Mouse (Mus musculus) midbrain, embryonic 16.5 days (tissue): ENCODE results near the gene Zfp37. TPM values are rescaled to one million over a fixed set of nuclear protein-coding genes. Genes with fewer than 3 reads are reported as not detected.

ENCODE experiments used
- ATAC-seq: fragments of 200-750 bp; cut with Nextera tagmentation; 2 replicates; pipeline ENCODE4 v1.8.0; 2017; ENCODE audit warnings: moderate TSS enrichment
- H3K27ac ChIP-seq: fragments of 300-500 bp; sonication (generic); 2 replicates; pipeline ENCODE4 v1.5.1; 2014; ENCODE audit warnings: mild to moderate bottlenecking, low read length, mixed read lengths
- H3K27me3 ChIP-seq: fragments of 300-500 bp; sonication (generic); 2 replicates; pipeline ENCODE4 v1.6.1; 2014; ENCODE audit warnings: low read depth, low read length, mixed read lengths; ENCODE audit not compliant: control insufficient read depth, insufficient read depth
- H3K36me3 ChIP-seq: fragments of 300-500 bp; sonication (generic); 2 replicates; pipeline ENCODE4 v1.6.1; 2014; ENCODE audit warnings: mild to moderate bottlenecking, low read length, moderate library complexity, mixed read lengths; ENCODE audit not compliant: control insufficient read depth, insufficient read depth
- H3K4me1 ChIP-seq: fragments of 300-500 bp; sonication (generic); 2 replicates; pipeline ENCODE4 v1.6.1; 2014; ENCODE audit warnings: mild to moderate bottlenecking, low read length, mixed read lengths; ENCODE audit not compliant: control insufficient read depth, insufficient read depth
- H3K4me2 ChIP-seq: fragments of 300-500 bp; sonication (generic); 2 replicates; pipeline ENCODE4 v1.6.1; 2014; ENCODE audit warnings: mild to moderate bottlenecking, low read length, mixed read lengths
- H3K4me3 ChIP-seq: fragments of 300-500 bp; sonication (generic); 2 replicates; pipeline ENCODE4 v1.5.1; 2014; ENCODE audit warnings: low read depth, mild to moderate bottlenecking, low read length, moderate library complexity, mixed read lengths
- H3K9ac ChIP-seq: fragments of 300-500 bp; sonication (generic); 2 replicates; pipeline ENCODE4 v1.6.1; 2014; ENCODE audit warnings: low read depth, low read length, mixed read lengths
- H3K9me3 ChIP-seq: fragments of 300-500 bp; sonication (generic); replicated peaks from 2 replicates; pipeline ENCODE4 v1.6.1; 2014; ENCODE audit warnings: mild to moderate bottlenecking, low read length, mixed read lengths; ENCODE audit not compliant: control insufficient read depth, poor library complexity, severe bottlenecking
- WGBS: fragments of 180-500 bp; shearing (Covaris S2); extraction: QIAGEN DNeasy Blood & Tissue Kit; methylation state at CpG from one replicate; pipeline ENCODE4 v1.1.7; 2014; 5-methylcytosine and 5-hydroxymethylcytosine counted together
- polyA plus RNA-seq: library from polyadenylated mRNA; unstranded; fragments of >200 nt; fragmentation: Nextera tagmentation; extraction: Ambion mirVana; gene quantifications from 2 replicates; pipeline ENCODE4 v1.2.1, GENCODE M21; 2015

The Zfp37 gene
- polyA plus RNA-seq, 1 experiment from 2014 or later: 35.9 TPM

DNA sequence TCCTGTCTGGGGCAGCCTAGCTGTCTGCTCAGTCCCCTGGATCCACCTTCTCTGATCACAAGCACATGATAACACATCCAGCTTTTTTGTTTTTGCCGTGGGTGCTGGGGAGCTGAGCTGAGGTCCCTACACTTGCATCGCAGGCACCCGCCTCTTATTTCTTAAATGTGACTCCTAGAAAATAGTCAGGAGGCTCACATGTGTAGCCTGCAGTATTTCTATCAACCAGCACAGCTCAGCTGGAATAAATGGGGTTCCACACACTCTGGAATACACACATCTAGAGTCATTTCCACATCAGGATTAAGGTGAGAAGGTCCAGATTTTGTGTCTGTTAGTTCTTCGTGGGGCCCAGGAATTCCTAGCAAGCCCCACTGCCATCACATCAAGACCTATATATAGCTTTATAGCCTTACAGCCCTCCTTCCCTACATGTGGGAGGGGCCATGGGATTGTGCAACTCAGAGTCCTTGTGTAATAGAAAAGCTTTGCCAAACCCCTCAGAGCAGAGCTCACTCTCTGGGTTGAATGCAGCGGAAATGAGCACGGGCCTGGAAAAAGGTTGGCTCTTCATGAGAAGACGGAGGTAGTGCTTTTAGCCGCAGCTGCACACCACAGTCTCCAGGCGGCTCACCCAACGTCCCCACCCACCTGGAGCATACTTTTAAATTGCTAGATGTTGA is 34.4 kb upstream of the Zfp37 start:
- Histone ChIP-seq H3K4me2 (no peak overlapping the region), H3K4me1 (no peaks in the 10 kb centered on the region), H3K9ac (no peak overlapping the region), H3K36me3 (no peaks in the 10 kb centered on the region), H3K4me3 (no peak overlapping the region), H3K27ac (no peak overlapping the region), H3K27me3 (no peaks in the 10 kb centered on the region), H3K9me3 (no peaks in the 10 kb centered on the region)
- WGBS: 87% methylated on average over 10 of the region's 10 CpGs
- no peak for ATAC-seq

DNA sequence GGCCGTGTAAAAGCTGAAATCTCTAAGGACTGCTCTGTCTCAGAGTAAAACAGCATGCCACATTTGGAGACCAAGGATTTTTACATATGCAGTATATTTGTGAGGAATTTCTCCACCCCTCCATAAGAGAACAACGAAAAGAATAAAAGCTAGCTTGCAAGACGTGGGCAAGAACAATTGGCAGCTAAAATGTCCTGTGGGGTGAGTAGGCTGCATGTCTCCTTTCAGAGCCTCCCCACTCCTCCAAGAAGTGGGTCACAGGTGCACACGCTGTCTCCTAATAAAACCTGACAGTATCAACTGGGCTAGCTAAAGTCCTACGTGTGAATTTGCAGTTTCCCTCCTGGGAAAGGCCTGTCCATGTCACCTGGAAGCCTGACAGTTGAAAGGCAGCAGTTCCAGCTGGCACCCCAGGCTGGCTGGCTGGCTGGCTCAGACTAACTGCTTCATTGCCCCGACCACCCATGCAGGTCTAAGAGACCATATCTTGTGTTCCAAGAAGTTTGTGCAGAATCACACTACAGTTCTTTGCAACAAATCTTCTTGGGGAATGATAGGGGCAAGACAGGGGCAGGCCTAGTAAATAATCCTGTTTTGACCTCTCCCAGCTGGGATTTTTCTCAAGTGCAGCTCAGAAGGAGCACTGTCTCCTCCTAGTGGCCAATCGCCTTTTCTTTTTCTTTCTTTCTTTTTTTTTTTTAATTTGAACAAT is 32.4 kb upstream of the Zfp37 start:
- Histone ChIP-seq H3K4me1 (no peaks in the 10 kb centered on the region), H3K36me3 (no peaks in the 10 kb centered on the region), H3K9me3 (no peaks in the 10 kb centered on the region), H3K27me3 (no peaks in the 10 kb centered on the region), H3K4me3 (no peak overlapping the region), H3K9ac (no peak overlapping the region), H3K27ac (no peak overlapping the region), H3K4me2 (no peak overlapping the region)
- WGBS: 32% methylated on average over 7 of the region's 7 CpGs
- ATAC-seq: no peak

DNA sequence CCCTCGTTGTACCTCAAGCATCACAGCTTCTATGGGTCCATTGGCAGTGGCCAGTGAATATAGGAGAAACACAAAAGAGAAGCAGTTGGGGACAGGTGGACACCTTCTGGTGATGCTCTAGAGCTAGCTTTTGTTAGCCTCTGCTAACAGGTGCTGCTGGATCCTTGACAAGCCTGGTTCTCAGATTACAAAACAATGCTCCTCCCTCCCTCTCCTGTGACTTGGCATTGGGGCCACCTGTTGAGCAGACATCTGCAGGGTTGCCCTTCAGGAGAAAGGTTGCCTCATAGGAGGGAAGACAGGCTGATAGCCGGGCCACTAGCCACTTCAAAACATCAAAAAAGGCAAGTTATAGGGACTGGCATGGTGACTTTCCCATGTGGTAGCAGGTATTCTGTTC is 31.4 kb upstream of the Zfp37 start, which contains the start of gene Slc31a2:
Slc31a2 (plus strand) TSS at position 287 of the 400 bp plus-strand sequence.
- Histone ChIP-seq H3K4me2 (no peak within 1 kb of the TSS), H3K4me3 (no peak within 1 kb of the TSS), H3K27me3 (no peaks in the 10 kb centered on the region), H3K27ac (no peak within 1 kb of the TSS), H3K9ac (no peak within 1 kb of the TSS), H3K9me3 (no peaks in the 10 kb centered on the region), H3K4me1 (no peaks in the 10 kb centered on the region), H3K36me3 (no peaks in the 10 kb centered on the region)
- 65% methylated on average over 2 of the region's 2 CpGs for WGBS
- ATAC-seq: no peak

DNA sequence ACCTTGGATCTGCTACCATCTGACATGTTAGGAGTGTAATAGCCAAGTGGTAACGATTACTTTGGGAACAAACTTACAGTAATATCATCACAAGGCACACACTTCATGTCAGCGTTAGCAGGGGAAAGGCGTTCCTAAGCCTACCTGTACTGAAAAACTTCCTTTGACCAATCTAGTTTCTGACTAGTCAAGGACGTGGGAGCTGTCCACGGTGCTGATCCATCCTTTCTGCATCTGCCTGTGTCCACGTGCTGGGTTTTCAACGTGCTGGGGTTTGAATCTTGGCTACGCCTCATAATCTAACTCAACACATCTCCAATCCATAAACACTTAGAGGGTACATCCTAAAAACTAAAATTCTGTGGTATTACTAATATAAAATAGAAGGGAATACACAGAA is 26.1 kb upstream of the Zfp37 start:
- no peaks in the 10 kb centered on the region for H3K4me1 ChIP-seq
- no peaks in the 10 kb centered on the region for H3K27me3 ChIP-seq
- no peaks in the 10 kb centered on the region for H3K9me3 ChIP-seq
- H3K4me2 ChIP-seq: no peak overlapping the region
- H3K36me3 ChIP-seq: no peaks in the 10 kb centered on the region
- no peak overlapping the region for H3K27ac ChIP-seq
- WGBS: 36% methylated on average over 8 of the region's 8 CpGs
- ATAC-seq: no peak
- no peak overlapping the region for H3K9ac ChIP-seq
- no peak overlapping the region for H3K4me3 ChIP-seq

DNA sequence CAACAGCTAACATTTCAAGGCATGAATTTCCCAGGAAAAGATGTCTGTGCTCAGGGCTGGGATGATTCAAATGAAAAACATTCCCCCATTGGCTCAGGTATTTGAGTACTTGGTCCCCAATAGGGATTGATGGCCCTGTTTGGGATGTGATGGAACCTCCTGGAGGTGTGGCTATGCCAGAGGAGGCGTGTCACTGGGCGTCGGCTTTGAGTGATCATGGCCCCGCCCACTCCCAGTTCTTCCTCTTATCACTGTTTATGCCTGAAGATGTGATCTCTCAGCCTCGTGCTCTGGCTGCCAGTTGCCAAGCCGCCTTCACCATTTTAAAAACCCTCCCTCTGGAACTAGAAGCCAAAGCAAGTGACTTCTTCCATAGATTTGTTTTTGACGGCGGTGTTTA is 23.7 kb upstream of the Zfp37 start:
- Histone ChIP-seq H3K9ac (no peak overlapping the region), H3K9me3 (no peaks in the 10 kb centered on the region), H3K4me1 (no peaks in the 10 kb centered on the region), H3K4me2 (no peak overlapping the region), H3K27me3 (no peaks in the 10 kb centered on the region), H3K27ac (no peak overlapping the region), H3K36me3 (no peaks in the 10 kb centered on the region), H3K4me3 (no peak overlapping the region)
- 78% methylated on average over 8 of the region's 8 CpGs for WGBS
- ATAC-seq: no peak

DNA sequence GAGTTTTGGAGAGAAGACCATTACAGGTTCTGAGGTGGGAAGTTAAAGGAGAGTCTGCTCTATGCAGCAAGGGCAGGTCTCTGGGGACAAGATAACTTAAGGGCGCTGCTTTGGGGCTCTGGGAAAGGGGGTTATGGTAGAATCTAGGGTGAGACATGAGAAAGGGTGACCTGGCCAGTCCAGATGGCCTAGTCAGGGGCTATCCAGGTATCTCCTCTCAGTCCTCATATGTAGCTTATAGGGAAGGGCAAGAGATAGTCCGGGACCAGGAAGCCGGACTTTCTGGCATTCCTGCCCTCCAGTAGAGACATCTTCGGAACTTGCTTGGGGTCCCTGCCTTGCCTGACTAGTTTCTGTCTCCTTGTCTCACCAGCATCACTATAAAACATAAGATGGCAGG is 20.9 kb upstream of the Zfp37 start:
- no peak overlapping the region for H3K27ac ChIP-seq
- no peaks in the 10 kb centered on the region for H3K27me3 ChIP-seq
- H3K36me3 ChIP-seq: no peaks in the 10 kb centered on the region
- no peak for ATAC-seq
- H3K9me3 ChIP-seq: no peaks in the 10 kb centered on the region
- no peak overlapping the region for H3K9ac ChIP-seq
- H3K4me1 ChIP-seq: no peaks in the 10 kb centered on the region
- H3K4me2 ChIP-seq: no peak overlapping the region
- 95% methylated on average over 4 of the region's 4 CpGs for WGBS
- no peak overlapping the region for H3K4me3 ChIP-seq

DNA sequence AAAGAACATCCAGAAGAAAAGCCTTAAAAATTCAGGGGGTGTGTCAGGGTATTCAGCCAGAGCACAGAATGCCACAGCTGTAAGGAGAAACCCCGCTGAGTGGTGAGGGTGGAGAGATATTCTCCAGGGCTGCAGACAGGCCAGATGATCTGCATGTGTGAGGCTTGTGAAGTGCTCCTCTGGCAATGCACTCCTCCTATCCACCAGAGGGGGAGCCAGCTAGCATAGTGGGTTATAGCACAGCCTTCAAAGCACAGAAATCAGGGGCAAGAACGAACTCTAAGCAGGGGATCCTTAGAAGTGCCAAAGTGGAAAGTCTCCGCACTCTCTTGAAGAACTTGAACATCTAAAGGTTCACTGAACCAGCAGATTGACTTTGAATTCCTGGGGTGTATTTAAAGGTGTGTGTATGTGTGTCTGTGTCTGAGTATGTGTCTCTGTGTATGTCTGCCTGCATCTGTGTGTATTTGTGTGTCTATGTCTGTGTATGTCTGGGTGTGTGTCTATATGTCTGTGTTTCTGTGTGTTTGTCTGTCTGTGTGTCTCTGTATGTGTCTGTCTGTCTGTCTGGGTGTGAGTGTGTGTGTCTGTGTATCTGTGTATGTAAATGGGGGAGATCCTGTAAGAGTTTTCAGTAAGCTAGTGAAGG is 20.2 kb upstream of the Zfp37 start:
- ATAC-seq: no peak
- Histone ChIP-seq H3K4me2 (no peak overlapping the region), H3K9ac (no peak overlapping the region), H3K36me3 (no peaks in the 10 kb centered on the region), H3K9me3 (no peaks in the 10 kb centered on the region), H3K27ac (no peak overlapping the region), H3K4me1 (no peaks in the 10 kb centered on the region), H3K27me3 (no peaks in the 10 kb centered on the region), H3K4me3 (no peak overlapping the region)
- WGBS: 33% methylated on average over 3 of the region's 3 CpGs

DNA sequence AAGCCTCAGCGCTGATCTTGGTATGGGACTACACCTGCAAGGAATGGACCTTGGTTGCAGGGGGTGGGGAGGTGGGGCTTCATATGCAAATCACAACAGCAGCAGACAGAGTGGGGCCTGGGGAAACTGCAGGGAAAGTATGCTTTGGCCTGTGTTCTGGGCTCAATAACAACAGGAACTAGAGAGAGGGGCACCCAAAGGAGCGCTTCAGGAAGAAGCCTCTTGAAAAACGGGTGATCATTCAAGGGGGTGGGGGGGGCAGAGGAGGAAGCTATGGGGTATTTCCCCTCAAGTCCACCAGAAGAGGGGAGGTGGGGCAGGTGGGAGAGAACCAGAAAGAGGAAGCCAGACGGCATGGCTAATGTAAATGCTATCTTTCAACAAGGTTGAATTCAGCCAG is 17.5 kb upstream of the Zfp37 start:
- Histone ChIP-seq H3K27me3 (no peaks in the 10 kb centered on the region), H3K4me1 (no peaks in the 10 kb centered on the region), H3K36me3 (no peaks in the 10 kb centered on the region), H3K9me3 (no peaks in the 10 kb centered on the region), H3K4me3 (no peak overlapping the region), H3K4me2 (no peak overlapping the region), H3K9ac (no peak overlapping the region), H3K27ac (no peak overlapping the region)
- WGBS: 52% methylated on average over 4 of the region's 4 CpGs
- no peak for ATAC-seq

DNA sequence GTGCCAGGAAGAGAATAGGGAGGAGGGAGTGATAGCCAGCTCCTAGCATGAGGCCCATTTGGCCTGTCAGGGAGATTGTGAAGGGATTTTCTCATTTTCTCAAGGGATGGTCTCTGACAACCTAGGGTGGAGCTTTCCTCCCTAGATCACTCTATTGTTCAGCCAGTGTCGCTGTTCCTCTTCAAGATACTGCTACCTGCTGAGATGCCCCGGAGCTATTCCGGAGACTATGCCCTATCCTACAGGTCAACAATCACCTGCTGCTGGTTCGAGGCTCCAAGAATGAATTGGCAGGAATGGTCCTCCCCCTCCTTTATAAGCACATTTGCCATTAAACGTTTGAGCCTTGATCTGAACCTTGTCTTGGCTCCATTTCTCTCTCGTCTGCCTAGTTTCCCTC is 9.7 kb upstream of the Zfp37 start:
- no peaks in the 10 kb centered on the region for H3K4me1 ChIP-seq
- H3K4me3 ChIP-seq: no peak overlapping the region
- ATAC-seq: no peak
- no peaks in the 10 kb centered on the region for H3K9me3 ChIP-seq
- H3K27me3 ChIP-seq: no peaks in the 10 kb centered on the region
- no peak overlapping the region for H3K9ac ChIP-seq
- no peak overlapping the region for H3K4me2 ChIP-seq
- 59% methylated on average over 6 of the region's 6 CpGs for WGBS
- H3K36me3 ChIP-seq: no peaks in the 10 kb centered on the region
- H3K27ac ChIP-seq: no peak overlapping the region
